Mouse (Mus musculus): ENCODE results near the gene Tgif2. TPM values are rescaled to one million over a fixed set of nuclear protein-coding genes. Genes with fewer than 3 reads are reported as not detected.
"Not testable (repeated sequence)": the region's sequence is repeated elsewhere in the genome, so short reads cannot be mapped to it uniquely, and the experiment has no call there.

Gene Tgif2
- polyA plus RNA-seq, 1 experiment from 2014 or later: 85.1 TPM

DNA sequence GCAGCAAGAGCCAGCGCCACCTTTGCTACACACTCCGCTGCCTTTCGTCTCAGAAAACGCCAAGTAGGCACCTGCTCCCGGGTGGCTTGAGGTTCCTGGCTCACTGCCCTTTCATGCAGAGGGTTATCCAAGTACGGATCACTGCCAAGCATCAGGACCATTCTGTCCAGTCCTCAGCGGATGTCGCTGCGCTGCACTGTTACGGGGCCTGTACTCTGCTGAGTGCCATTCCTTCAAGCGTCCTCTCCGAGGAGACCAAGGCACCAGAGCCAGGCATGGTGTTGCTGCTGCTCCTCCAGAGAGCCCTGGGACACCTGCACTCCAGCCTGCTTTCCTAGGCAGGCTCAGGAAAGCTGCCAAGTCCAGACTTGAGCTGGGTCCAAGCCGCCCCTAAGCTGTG, 13.8 kb downstream of the Tgif2 start:
- peaks cover 19% of the 10 kb centered on the region for H3K36me3 ChIP-seq (ENCODE audit: control insufficient read depth, insufficient read depth, low read length)
- not testable (repeated sequence) for H3K4me1 ChIP-seq (ENCODE audit: control insufficient read depth, insufficient read depth, low read length); H3K9me3 ChIP-seq (ENCODE audit: control insufficient read depth, low read length); H3K27ac ChIP-seq (ENCODE audit: low read depth, low read length); ATAC-seq (ENCODE audit: insufficient read depth, low FRiP score, low TSS enrichment); H3K4me2 ChIP-seq (ENCODE audit: low read depth); H3K27me3 ChIP-seq (ENCODE audit: control insufficient read depth, insufficient read depth, low read length); H3K9ac ChIP-seq (ENCODE audit: low read length); DNase-seq (ENCODE audit: low spot score); H3K4me3 ChIP-seq (ENCODE audit: low read depth, low read length)
- 92% methylated on average over 8 of the region's 13 CpGs for WGBS

DNA sequence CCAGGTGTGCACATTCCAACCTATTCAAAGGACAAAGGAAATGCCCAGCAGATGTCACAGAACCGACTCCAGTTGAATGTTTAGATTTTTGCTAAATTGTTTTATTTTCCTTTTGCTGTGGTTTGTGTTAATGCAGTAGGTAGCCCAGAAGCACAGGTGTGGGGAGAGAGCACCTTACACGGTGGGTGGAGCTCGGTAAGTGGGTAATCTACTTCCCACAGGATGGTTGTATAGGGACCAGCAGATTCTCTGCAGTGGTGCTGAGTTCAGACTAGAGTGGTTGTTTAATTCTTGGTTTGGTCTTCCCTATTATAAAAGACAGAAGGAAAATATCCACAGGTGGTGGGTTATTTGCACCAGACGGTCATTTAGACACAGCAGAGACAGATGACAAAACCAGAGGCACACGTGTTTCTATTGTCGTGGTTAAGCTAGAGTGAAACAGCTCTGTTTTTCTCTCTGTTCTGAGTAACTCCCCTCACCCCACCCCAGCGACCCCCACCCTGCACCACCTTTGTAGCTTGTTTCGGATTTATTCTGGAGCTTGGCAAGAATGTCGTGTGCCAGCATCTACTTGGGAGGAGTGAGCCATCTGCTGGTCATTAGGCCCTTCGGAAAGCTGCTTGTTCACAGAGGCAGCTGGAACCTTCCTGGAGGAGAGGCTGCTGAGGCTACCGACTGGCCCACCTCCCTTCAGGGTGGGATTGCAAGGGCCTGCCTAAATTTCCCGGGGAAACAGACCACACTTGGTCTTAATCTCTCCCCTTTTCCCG, 14.4 kb downstream of the Tgif2 start:
- H3K27ac ChIP-seq (ENCODE audit: low read depth, low read length); H3K4me2 ChIP-seq (ENCODE audit: low read depth); H3K9ac ChIP-seq (ENCODE audit: low read length); ATAC-seq (ENCODE audit: insufficient read depth, low FRiP score, low TSS enrichment); H3K9me3 ChIP-seq (ENCODE audit: control insufficient read depth, low read length); H3K4me1 ChIP-seq (ENCODE audit: control insufficient read depth, insufficient read depth, low read length); H3K4me3 ChIP-seq (ENCODE audit: low read depth, low read length); H3K27me3 ChIP-seq (ENCODE audit: control insufficient read depth, insufficient read depth, low read length): not testable (repeated sequence)
- WGBS: 57% methylated on average over 13 of the region's 13 CpGs
- peaks cover 14% of the 10 kb centered on the region for H3K36me3 ChIP-seq (ENCODE audit: control insufficient read depth, insufficient read depth, low read length)
- DNase-seq (ENCODE audit: low spot score): peak; percentile 24

DNA sequence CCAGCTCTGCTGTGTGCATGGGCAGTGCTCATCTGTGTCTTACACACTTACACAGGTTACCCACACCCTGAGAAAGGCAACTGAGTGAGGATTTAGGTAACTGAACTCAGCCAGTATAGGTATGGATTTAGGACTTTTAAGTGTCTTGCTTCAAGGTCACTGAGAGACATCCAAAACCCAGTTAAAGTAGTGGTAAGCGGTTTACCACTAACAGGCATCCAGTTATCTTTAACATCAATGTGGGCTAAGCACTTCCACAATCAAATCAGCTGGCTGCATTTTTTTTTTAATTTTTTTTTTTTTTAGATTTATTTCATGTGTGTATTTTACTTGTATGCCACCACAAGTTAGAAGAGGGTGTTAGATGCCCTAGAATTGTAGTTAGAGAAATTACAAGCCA, 16.5 kb downstream of the Tgif2 start:
- DNase-seq (ENCODE audit: low spot score) (no peak), ATAC-seq (ENCODE audit: insufficient read depth, low FRiP score, low TSS enrichment) (no peak)
- no peak overlapping the region for H3K9ac ChIP-seq (ENCODE audit: low read length)
- H3K36me3 ChIP-seq (ENCODE audit: control insufficient read depth, insufficient read depth, low read length): peaks cover 10% of the 10 kb centered on the region
- no peak overlapping the region for H3K4me2 ChIP-seq (ENCODE audit: low read depth)
- H3K4me1 ChIP-seq (ENCODE audit: control insufficient read depth, insufficient read depth, low read length): no peaks in the 10 kb centered on the region
- no peak overlapping the region for H3K27ac ChIP-seq (ENCODE audit: low read depth, low read length)
- no peaks in the 10 kb centered on the region for H3K9me3 ChIP-seq (ENCODE audit: control insufficient read depth, low read length)
- no peak overlapping the region for H3K4me3 ChIP-seq (ENCODE audit: low read depth, low read length)
- WGBS: 93% methylated on average over 1 of the region's 1 CpGs
- no peaks in the 10 kb centered on the region for H3K27me3 ChIP-seq (ENCODE audit: control insufficient read depth, insufficient read depth, low read length)

DNA sequence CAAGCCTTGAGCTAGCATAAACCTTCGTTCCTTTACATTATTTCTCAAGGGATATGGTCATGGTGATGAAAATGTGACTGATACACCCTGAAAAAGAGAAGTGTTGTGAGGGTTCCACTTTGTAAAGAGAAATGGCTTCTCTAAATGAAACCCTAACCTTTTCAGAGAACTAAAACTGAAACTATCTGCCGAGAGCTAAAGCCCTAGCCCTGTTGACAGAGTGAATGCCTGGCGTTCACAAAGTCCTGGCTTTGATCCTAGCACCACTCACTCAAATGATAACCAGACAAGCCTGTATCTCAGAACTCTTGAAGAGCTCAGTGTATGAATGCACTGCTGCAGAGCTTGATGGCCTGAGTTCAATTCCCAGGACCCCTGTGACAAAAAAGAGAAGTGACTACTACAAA, 17.6 kb downstream of the Tgif2 start:
- H3K36me3 ChIP-seq (ENCODE audit: control insufficient read depth, insufficient read depth, low read length): peaks cover 5% of the 10 kb centered on the region
- no peak overlapping the region for H3K27ac ChIP-seq (ENCODE audit: low read depth, low read length)
- H3K9ac ChIP-seq (ENCODE audit: low read length): no peak overlapping the region
- no peaks in the 10 kb centered on the region for H3K27me3 ChIP-seq (ENCODE audit: control insufficient read depth, insufficient read depth, low read length)
- no peak overlapping the region for H3K4me3 ChIP-seq (ENCODE audit: low read depth, low read length)
- no peak overlapping the region for H3K4me2 ChIP-seq (ENCODE audit: low read depth)
- 89% methylated on average over 3 of the region's 3 CpGs for WGBS
- DNase-seq (ENCODE audit: low spot score) (no peak), ATAC-seq (ENCODE audit: insufficient read depth, low FRiP score, low TSS enrichment) (no peak)
- no peaks in the 10 kb centered on the region for H3K9me3 ChIP-seq (ENCODE audit: control insufficient read depth, low read length)
- H3K4me1 ChIP-seq (ENCODE audit: control insufficient read depth, insufficient read depth, low read length): no peaks in the 10 kb centered on the region

DNA sequence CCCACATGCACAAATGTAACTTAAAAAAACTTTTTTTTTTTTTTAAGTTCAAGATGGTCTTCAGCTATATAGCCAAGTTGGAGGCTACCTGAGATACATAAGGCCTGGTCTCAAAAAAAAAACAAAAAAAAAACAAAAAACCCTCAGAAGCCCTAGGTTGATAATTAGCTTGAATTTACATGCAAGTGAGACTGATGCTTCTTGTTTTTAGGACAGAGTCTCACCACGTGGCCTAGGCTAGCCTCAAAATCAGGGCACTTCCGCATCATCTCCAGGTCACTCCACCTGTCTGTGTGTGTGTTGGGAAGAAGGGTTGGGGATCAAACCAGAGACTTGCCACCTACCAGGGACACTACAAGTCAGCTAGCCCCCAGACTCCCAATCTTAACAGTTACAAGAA, 18.0 kb downstream of the Tgif2 start, which contains the start of gene 4930518I15Rik:
4930518I15Rik (minus strand) TSS at position 112 of the 400 bp plus-strand sequence.
- no peaks in the 10 kb centered on the region for H3K4me1 ChIP-seq (ENCODE audit: control insufficient read depth, insufficient read depth, low read length)
- 84% methylated on average over 2 of the region's 2 CpGs for WGBS
- H3K9me3 ChIP-seq (ENCODE audit: control insufficient read depth, low read length): no peaks in the 10 kb centered on the region
- H3K4me2 ChIP-seq (ENCODE audit: low read depth): no peak within 1 kb of the TSS
- peaks cover 5% of the 10 kb centered on the region for H3K36me3 ChIP-seq (ENCODE audit: control insufficient read depth, insufficient read depth, low read length)
- ATAC-seq (ENCODE audit: insufficient read depth, low FRiP score, low TSS enrichment): no peak
- no peaks in the 10 kb centered on the region for H3K27me3 ChIP-seq (ENCODE audit: control insufficient read depth, insufficient read depth, low read length)
- no peak within 1 kb of the TSS for H3K4me3 ChIP-seq (ENCODE audit: low read depth, low read length)
- no peak for DNase-seq (ENCODE audit: low spot score)
- no peak within 1 kb of the TSS for H3K9ac ChIP-seq (ENCODE audit: low read length)
- no peak within 1 kb of the TSS for H3K27ac ChIP-seq (ENCODE audit: low read depth, low read length)

DNA sequence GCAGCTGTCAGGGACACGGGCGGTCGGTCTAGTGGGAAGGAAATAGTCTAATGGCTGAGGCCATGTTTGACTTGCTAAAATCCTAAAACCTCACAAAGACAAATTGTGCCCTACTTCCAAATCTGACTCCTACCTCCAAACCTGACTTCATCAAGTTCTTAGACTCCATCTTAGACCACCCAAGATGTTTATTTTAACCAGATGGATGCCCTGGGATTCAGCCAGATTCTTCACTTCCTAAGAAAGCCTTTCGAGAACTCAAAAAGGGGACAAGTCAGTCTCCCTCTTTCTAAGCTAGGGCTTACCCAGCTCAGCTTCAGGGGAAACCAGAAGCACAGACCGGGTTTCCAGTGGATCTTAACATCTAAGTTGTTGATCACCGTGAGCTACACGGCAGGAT, 18.9 kb downstream of the Tgif2 start:
- Histone ChIP-seq H3K27ac (ENCODE audit: low read depth, low read length) (no peak overlapping the region), H3K9me3 (ENCODE audit: control insufficient read depth, low read length) (no peaks in the 10 kb centered on the region), H3K9ac (ENCODE audit: low read length) (no peak overlapping the region), H3K27me3 (ENCODE audit: control insufficient read depth, insufficient read depth, low read length) (no peaks in the 10 kb centered on the region), H3K4me2 (ENCODE audit: low read depth) (no peak overlapping the region), H3K4me3 (ENCODE audit: low read depth, low read length) (no peak overlapping the region), H3K36me3 (ENCODE audit: control insufficient read depth, insufficient read depth, low read length) (peaks cover 5% of the 10 kb centered on the region), H3K4me1 (ENCODE audit: control insufficient read depth, insufficient read depth, low read length) (0 out of 2 replicates have a peak, but pooled peaks cover under 1% of the 10 kb centered on the region)
- WGBS: 90% methylated on average over 7 of the region's 7 CpGs
- DNase-seq (ENCODE audit: low spot score) (no peak), ATAC-seq (ENCODE audit: insufficient read depth, low FRiP score, low TSS enrichment) (no peak)

DNA sequence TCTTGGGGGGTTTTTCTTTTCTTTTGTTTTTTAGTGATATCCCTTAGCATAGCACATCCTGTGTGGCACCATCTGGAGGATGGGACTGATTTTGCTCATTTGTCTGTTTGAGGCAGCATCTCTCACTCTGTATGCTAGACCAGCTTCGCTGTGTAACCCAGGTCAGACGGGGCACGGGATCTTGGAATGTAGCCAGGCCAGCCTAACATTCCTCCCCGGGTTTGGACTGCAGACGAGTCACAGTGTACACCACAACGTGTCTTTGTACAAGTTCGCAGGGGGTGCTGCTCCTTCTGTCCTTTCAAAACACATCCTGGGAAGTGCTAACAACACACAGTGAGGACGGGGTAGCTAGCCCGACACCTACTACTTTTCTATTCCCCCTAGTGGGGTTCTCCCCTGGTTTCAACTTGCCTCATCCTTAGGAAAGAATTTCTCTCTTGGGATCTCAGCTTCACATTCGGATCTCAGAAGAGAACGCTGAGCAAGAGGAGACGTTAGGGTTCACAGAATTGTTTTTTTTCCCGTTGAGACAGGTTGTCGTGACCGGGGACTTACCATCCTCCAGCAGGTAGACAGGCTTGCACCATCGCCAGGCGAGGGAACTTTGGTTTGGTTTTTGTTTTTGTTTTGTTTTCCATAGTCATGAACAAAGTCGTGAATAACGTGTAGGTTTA, 22.4 kb downstream of the Tgif2 start:
- under 1% methylated on average over 19 of the region's 19 CpGs for whole genome bisulfite sequencing
- DNase-seq (ENCODE audit: low spot score) (peak; percentile 58), ATAC-seq (ENCODE audit: insufficient read depth, low FRiP score, low TSS enrichment) (peak; percentile 22; the same call in 1 of the 2 replicates)

DNA sequence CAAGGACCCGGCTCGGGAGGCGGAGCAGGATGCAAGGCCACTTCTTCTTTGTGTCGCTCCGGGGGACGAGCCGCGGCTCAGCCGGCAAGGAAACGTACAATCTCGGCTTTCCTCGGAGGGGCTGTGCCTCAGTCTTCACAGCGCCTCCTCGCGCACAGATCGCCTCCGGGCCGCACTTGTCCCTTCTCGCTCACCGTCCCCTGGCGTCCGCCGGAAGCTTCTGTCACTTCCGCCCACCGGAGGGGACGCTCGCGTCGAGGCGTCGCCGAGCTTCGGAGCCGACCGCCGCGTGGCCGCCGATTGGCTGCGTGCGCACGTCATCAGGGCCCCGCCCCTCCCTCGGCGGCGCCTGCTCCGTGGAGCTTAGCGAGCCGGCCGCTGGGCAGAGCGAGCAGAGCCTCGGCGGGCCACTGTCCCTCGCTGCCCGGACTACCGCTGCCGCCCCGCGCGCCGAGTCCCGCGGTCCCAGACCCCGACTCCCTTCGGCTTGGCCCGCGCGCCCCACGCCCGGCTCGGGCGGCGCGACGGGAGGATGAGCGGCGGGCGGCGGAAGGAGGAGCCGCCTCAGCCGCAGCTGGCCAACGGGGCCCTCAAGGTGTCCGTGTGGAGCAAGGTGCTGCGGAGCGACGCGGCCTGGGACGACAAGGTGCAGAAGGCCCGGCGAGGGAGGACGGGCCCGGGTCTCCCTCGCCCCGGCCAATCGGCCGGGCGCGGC, 23.1 kb downstream of the Tgif2 start, which contains the start of gene Rab5if:
Rab5if (plus strand) TSS at position 357 of the 715 bp plus-strand sequence.
- ATAC-seq (ENCODE audit: insufficient read depth, low FRiP score, low TSS enrichment): peak; percentile 97
- peaks cover 2% of the 10 kb centered on the region for H3K36me3 ChIP-seq (ENCODE audit: control insufficient read depth, insufficient read depth, low read length)

More for the DNA sequence above, 22.4 kb downstream of the Tgif2 start:
- peaks cover 8% of the 10 kb centered on the region; the same call in 1 of the 2 replicates for H3K4me1 ChIP-seq (ENCODE audit: control insufficient read depth, insufficient read depth, low read length)
- H3K9me3 ChIP-seq (ENCODE audit: control insufficient read depth, low read length): no peaks in the 10 kb centered on the region
- H3K27ac ChIP-seq (ENCODE audit: low read depth, low read length): peak overlapping the region; percentile 94
- H3K27me3 ChIP-seq (ENCODE audit: control insufficient read depth, insufficient read depth, low read length): no peaks in the 10 kb centered on the region
- peaks cover 2% of the 10 kb centered on the region for H3K36me3 ChIP-seq (ENCODE audit: control insufficient read depth, insufficient read depth, low read length)
- peak overlapping the region; percentile 53 for H3K4me2 ChIP-seq (ENCODE audit: low read depth)
- H3K9ac ChIP-seq (ENCODE audit: low read length): peak overlapping the region; percentile 83
- peak overlapping the region; percentile 98 for H3K4me3 ChIP-seq (ENCODE audit: low read depth, low read length)

More for the DNA sequence above, 23.1 kb downstream of the Tgif2 start, which contains the start of gene Rab5if:
- peak within 1 kb of the TSS; percentile 92 for H3K4me2 ChIP-seq (ENCODE audit: low read depth)
- no peaks in the 10 kb centered on the region for H3K9me3 ChIP-seq (ENCODE audit: control insufficient read depth, low read length)
- H3K9ac ChIP-seq (ENCODE audit: low read length): peak within 1 kb of the TSS; percentile 97
- H3K4me3 ChIP-seq (ENCODE audit: low read depth, low read length): peak within 1 kb of the TSS; percentile 98
- H3K27ac ChIP-seq (ENCODE audit: low read depth, low read length): peak within 1 kb of the TSS; percentile 94
- H3K27me3 ChIP-seq (ENCODE audit: control insufficient read depth, insufficient read depth, low read length): no peaks in the 10 kb centered on the region
- peak; percentile 99 for DNase-seq (ENCODE audit: low spot score)
- under 1% methylated on average over 92 of the region's 98 CpGs for WGBS
- H3K4me1 ChIP-seq (ENCODE audit: control insufficient read depth, insufficient read depth, low read length): peaks cover 8% of the 10 kb centered on the region; the same call in 1 of the 2 replicates

All from neural tube, embryonic 11.5 days (tissue).